Mouse (Mus musculus) frontal cortex, adult (tissue): ENCODE measurements at regions not wholly inside any gene's neighbourhood (a gene's known extent, or its start where the extent isn't known, plus 50 kb on each side); places are given as distances from the start of the nearest gene placed in this dataset.
A peak's percentile ranks its signal among the peaks of the same experiment; 100 is the strongest.
"Not testable (repeated sequence)": the region's sequence is repeated elsewhere in the genome, so short reads cannot be mapped to it uniquely, and the experiment has no call there.

ENCODE experiments used
- ATAC-seq: cut with Nextera tagmentation; 2 replicates; pipeline ENCODE4 v1.9.2; 2017; ENCODE audit warnings: mild to moderate bottlenecking, moderate library complexity, mixed read lengths; ENCODE audit not compliant: low TSS enrichment

GRCm38 (mm10) chr1:65509003-65509402, 227.1 kb downstream of the Pth2r start:
- no peak for ATAC-seq

DNA sequence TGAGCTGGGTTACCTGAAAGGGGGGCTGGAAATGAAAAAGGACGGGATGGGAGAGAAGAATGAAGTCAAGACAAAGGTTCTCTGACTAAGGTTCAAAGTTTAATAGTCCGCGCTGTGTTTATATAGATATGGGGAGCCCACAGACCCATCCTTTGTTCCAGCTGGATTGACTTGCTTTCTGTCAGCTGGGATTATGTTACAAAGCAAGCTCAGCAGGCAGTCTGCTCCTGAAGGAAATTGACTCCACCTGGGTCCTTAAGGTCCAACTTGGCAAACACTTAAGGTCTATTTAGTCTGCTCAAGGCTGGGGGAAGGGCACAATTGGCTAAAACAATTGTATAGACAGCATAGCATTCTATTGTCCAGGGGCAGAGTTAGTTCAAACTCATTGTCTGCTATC, 253.8 kb downstream of the Pth2r start:
- no peak for ATAC-seq

- peak; percentile 82 for ATAC-seq
Measured at GRCm38 (mm10) chr1:65538509-65538908, 256.7 kb downstream of the Pth2r start.

DNA sequence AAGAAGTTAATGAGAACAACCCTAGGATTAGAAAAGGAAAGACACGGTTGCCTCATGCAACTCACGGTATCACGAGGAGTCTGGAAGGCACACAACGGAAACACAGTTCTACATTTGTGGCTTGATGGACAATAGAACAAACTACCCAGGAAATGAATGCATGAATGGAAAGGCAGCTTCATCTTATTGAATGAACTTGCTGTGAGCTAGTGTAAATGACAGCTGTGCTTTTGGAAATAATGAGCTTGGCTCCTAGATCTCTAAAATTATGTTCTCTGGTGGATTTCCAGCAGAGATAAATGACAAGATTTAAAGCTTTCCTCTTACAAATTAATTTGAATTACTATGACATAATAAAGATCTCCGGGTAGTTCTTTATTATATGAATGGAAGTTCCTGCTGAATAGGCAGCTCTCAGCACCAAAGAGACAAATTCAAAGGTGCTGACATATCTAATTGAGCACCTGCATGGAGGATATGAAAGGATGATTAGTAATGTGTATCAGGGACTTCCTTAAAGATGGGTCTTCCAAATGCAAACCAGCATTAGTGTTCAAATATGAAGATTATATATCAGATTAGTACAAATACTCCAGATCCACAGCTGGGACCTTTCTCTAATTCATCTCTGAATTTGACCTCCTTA, 262.5 kb downstream of the Pth2r start:
- ATAC-seq, result no peak

GRCm38 (mm10) chr1:65545336-65546060, 263.6 kb downstream of the Pth2r start:
- peak; percentile 89 for ATAC-seq

GRCm38 (mm10) chr1:65548830-65549229, 267.0 kb downstream of the Pth2r start:
- ATAC-seq, result peak; percentile 36; the same call in 1 of the 2 replicates

DNA sequence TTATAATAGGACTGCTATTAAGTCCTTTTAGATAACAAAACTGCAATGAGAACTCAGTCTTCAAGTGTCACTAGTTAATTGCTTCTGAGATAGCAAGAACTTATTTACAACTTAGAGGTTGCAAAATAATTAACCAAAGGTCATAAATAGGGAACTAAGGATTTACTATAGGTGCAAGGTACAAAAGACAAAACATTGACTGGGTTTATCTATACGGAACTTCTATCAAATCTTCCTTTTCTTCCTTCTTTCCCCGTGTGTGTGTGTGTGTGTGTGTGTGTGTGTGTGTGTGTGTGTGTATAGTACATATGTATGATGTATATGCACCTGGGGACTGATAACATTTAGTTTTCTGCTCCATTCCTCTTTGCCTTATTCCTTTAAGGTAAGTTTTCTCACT, 305.5 kb downstream of the Pth2r start:
- no peak for ATAC-seq

- peak; percentile 91 for ATAC-seq
Measured at GRCm38 (mm10) chr1:65635315-65635714, 291.0 kb upstream of the Crygf start.

DNA sequence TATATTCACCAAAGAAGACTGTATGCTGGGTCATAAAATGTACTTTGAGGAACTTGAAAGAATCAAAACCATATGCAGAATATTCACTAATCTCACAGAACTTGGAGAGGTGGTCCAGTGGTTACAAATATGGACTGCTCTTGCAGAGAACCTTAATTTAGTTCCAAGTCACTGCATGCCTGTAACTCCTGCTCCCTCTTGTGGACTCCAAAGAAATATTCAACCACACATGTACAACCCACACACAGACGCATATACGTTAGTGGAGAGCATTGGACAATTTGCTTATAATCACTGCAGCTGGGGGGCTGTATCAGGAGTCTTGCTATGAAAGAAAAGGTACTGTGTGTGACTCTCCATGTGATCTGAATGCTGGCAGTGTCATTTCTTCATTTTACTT, 271.9 kb upstream of the Crygf start:
- peak; percentile 44; the same call in 1 of the 2 replicates for ATAC-seq

DNA sequence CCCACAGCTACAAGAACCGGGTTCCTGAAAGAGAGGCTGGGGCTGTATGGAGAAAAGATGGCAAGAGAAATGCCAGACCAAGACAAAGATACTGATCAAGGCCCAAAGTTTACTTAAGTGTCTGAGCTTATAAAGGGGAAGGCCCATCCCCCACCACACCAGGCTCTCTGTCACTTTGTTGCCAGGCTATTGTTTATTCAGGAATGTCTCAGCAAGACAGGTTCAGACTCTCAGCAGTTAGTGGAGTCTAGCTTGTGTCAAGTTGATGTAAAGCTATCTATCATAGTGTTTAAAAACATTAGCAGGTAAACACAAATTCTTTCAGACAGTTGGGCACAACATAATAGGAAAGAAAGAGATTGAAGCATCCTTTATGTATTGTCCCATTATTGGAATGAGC, 244.4 kb upstream of the Crygf start:
- ATAC-seq, result no peak

DNA sequence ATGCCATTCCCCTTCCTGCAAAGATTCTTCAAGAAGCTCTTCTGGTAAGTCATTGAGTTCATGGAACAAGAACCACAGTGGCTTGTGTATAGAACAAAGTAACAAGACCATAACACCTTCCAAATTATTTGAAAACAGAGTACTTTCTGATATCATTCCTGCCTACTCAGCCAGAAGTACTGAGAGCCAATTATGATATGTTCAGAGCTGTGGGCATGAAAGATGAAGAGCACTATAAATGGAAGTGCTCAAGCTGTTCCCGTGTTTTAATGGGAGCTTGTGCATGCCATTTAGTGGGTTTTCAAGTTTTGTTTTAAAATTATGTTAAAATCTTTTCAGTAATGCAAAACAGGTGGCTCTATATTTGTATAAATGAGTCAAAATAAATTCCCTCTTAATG, 239.0 kb upstream of the Crygf start:
- peak; percentile 94 for ATAC-seq

GRCm38 (mm10) chr1:65730262-65730661, 196.1 kb upstream of the Crygf start:
- peak; percentile 100 for ATAC-seq

GRCm38 (mm10) chr1:65757951-65758350, 168.4 kb upstream of the Crygf start:
- no peak for ATAC-seq

DNA sequence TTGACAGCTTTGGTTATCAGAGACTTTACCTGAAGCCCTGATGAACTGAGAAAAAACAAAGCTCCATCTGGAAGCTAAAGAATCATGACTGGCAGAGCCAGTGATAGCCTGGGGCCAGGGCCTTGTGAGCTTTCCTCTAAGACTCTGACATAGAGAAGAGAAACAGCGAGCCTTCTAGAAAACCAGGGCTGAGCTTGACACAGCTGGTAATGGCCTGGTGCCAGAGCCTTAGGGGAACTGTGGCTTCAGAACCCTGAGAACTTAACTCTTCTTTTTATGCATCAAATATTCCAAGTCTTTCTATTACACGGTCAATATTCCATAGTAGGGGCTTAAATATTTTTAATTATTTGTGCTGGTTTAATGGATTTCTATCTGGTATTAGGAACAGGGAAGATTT, 165.2 kb upstream of the Crygf start:
- no peak for ATAC-seq

DNA sequence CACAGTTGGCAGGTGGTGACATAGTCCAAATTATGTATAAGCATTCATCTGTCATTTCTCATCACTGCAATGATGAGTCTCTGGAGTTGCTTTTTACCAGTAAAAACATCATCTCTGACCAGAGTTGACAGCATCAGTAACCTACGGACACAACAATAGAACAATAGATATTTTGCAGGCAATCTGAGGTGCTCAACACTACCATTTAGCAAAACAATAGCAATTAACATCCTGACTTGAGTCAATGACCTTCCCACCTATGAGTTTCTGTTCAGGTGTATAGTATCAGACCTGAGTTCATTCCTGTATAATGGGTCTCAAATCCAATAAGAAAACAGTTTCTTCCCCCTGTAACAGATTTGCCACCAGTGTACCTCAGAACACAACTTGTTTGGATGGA, 126.1 kb upstream of the Crygf start:
- ATAC-seq, result no peak

- ATAC-seq, result no peak
Measured at GRCm38 (mm10) chr1:65820771-65821170, 105.5 kb upstream of the Crygf start.

- no peak for ATAC-seq
Measured at GRCm38 (mm10) chr1:65841116-65841515, 85.2 kb upstream of the Crygf start.

GRCm38 (mm10) chr1:65847005-65847404, 79.3 kb upstream of the Crygf start:
- ATAC-seq, result no peak

- not testable (repeated sequence) for ATAC-seq
Measured at GRCm38 (mm10) chr1:65873691-65874090, 52.6 kb upstream of the Crygf start.
